Mouse (Mus musculus): ENCODE measurements around the gene Zfp622. TPM values are rescaled to one million over a fixed set of nuclear protein-coding genes. Genes with fewer than 3 reads are reported as not detected.

Zfp622 gene
- polyA plus RNA-seq, 1 experiment from 2014 or later = 28.2 TPM

DNA sequence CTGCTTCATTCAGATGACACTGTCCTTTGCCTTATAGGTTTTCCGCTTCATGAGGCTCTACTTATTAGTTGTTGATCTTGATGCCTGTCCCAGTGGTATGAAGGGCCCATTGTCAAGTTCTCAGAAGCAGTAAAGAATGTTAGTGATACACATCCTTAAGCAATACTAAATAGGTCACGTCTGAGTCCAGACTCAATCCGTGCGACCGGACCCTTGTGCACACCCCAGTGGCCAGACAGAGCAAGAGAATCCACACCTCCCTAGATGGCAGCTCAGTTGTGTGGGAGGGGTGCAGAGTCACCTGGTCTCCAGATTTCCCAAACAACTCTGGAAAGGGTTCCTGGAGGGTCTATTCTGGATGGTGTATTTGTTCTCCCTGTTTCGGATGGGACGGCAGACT, 37.7 kb upstream of the Zfp622 start:
- Histone ChIP-seq H3K9me3 (replicated peaks; ENCODE audit: control insufficient read depth, low read length, poor library complexity, severe bottlenecking) (no peaks in the 10 kb centered on the region), H3K27me3 (ENCODE audit: control insufficient read depth, insufficient read depth, low read depth, low read length) (no peaks in the 10 kb centered on the region), H3K4me1 (ENCODE audit: control insufficient read depth, insufficient read depth, low read length) (no peaks in the 10 kb centered on the region), H3K4me2 (ENCODE audit: low read length) (no peak overlapping the region), H3K36me3 (ENCODE audit: control insufficient read depth, insufficient read depth, low read length) (no peaks in the 10 kb centered on the region), H3K9ac (ENCODE audit: low read depth, low read length) (no peak overlapping the region), H3K4me3 (ENCODE audit: low read depth, low read length) (no peak overlapping the region), H3K27ac (ENCODE audit: low read length) (no peak overlapping the region)
- no peak for ATAC-seq
- WGBS = 91% methylated on average over 7 of the region's 7 CpGs

DNA sequence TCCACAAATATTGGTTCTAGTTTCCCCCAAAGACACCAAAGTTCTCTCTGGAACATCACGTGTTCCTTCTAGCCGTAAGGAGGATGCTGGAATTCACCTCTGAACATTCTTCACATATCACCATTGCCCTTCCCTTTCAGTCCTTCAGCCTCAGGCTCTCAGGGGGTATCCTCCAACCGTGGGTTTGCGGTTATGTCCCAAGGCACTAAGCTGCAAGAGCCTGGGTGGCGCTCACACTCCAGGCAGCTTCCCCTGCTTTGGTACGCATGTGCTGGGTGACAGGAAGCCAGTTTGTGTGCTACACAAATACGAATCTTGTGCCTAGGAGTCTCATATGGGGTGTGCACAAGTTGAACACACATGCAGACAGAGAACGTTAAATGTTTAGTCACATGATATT, 36.8 kb upstream of the Zfp622 start:
- Histone ChIP-seq H3K27me3 (ENCODE audit: control insufficient read depth, insufficient read depth, low read depth, low read length) (no peaks in the 10 kb centered on the region), H3K9me3 (replicated peaks; ENCODE audit: control insufficient read depth, low read length, poor library complexity, severe bottlenecking) (no peaks in the 10 kb centered on the region), H3K9ac (ENCODE audit: low read depth, low read length) (no peak overlapping the region), H3K4me3 (ENCODE audit: low read depth, low read length) (no peak overlapping the region), H3K27ac (ENCODE audit: low read length) (no peak overlapping the region), H3K4me2 (ENCODE audit: low read length) (no peak overlapping the region), H3K36me3 (ENCODE audit: control insufficient read depth, insufficient read depth, low read length) (no peaks in the 10 kb centered on the region), H3K4me1 (ENCODE audit: control insufficient read depth, insufficient read depth, low read length) (no peaks in the 10 kb centered on the region)
- whole genome bisulfite sequencing = 84% methylated on average over 8 of the region's 8 CpGs
- ATAC-seq = no peak

DNA sequence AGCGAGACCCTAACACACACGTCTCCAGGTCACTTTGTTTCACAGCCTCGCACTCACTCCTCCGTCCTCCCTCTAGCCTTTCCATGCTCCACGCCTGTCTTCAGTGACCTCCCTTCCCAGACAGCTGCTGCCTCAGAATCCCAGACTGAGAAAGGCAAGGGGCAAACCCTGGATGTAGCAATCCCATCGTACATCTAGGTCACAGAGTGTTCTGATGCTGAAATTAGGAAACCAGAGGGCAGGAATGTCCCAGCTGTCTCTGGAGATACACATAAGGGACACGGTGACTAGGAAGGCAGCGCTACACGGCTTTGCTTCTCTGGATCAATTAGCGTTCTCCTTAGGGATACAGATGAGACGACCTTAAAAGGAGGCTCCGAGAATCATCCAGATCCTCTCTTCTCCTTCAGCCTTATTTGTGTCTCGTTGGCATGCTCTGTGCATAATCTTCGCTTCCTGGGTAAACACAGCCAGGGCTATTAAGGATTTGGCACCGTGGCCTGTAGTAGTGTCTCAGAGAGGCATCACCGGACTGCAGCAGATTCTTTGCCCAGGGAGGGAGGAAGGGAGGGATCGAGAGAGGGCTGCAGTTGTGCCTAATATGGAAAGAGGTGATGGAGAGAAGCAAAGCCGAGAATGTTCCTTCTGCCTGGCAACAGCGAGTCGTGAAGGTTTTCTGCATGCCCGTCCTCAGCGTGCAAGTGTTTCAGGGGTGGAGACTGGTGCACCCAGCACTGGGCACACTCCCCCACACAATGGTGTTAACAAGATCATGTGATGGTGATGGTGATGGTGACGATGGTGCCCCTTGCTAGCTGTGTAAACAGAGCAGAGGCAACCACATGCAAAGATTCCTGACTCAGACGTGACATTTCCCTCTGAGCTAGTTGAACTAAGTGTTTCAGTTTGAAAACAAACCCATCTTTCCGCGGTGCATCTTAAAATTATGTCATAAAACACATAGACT, 35.6 kb upstream of the Zfp622 start:
- WGBS = 82% methylated on average over 26 of the region's 26 CpGs
- no peak overlapping the region for H3K9ac ChIP-seq (ENCODE audit: low read depth, low read length)
- ATAC-seq = no peak; the same call in 1 of the 2 replicates
- H3K4me2 ChIP-seq (ENCODE audit: low read length) = no peak overlapping the region
- H3K27me3 ChIP-seq (ENCODE audit: control insufficient read depth, insufficient read depth, low read depth, low read length) = no peaks in the 10 kb centered on the region
- H3K9me3 ChIP-seq (replicated peaks; ENCODE audit: control insufficient read depth, low read length, poor library complexity, severe bottlenecking) = no peaks in the 10 kb centered on the region
- no peaks in the 10 kb centered on the region for H3K36me3 ChIP-seq (ENCODE audit: control insufficient read depth, insufficient read depth, low read length)
- H3K27ac ChIP-seq (ENCODE audit: low read length) = no peak overlapping the region
- no peaks in the 10 kb centered on the region for H3K4me1 ChIP-seq (ENCODE audit: control insufficient read depth, insufficient read depth, low read length)
- no peak overlapping the region for H3K4me3 ChIP-seq (ENCODE audit: low read depth, low read length)

DNA sequence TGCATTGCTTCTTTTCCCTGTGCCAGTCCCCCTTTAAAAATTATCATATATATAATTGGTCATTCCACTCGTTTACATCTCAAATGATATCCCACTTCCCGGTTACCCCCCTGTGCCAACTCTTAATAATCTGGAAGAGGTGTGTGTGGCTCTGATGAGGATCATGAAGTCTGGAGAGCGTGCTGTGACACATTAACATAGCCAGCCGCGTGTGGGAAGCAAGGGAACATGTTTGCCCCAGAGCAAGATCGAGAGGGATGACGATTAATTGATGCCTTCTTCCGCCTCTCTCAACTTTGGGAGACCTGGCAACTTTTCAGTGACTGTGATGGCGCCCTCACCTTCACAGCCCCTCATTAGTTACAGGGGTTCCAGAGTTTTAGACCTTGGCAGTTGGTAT, 34.5 kb upstream of the Zfp622 start:
- Histone ChIP-seq H3K27ac (ENCODE audit: low read length) (no peak overlapping the region), H3K36me3 (ENCODE audit: control insufficient read depth, insufficient read depth, low read length) (no peaks in the 10 kb centered on the region), H3K9me3 (replicated peaks; ENCODE audit: control insufficient read depth, low read length, poor library complexity, severe bottlenecking) (no peaks in the 10 kb centered on the region), H3K4me1 (ENCODE audit: control insufficient read depth, insufficient read depth, low read length) (0 out of 2 replicates have a peak, but pooled peaks cover 2% of the 10 kb centered on the region), H3K9ac (ENCODE audit: low read depth, low read length) (no peak overlapping the region), H3K27me3 (ENCODE audit: control insufficient read depth, insufficient read depth, low read depth, low read length) (no peaks in the 10 kb centered on the region), H3K4me3 (ENCODE audit: low read depth, low read length) (no peak overlapping the region), H3K4me2 (ENCODE audit: low read length) (no peak overlapping the region)
- 83% methylated on average over 9 of the region's 9 CpGs for WGBS
- no peak for ATAC-seq

DNA sequence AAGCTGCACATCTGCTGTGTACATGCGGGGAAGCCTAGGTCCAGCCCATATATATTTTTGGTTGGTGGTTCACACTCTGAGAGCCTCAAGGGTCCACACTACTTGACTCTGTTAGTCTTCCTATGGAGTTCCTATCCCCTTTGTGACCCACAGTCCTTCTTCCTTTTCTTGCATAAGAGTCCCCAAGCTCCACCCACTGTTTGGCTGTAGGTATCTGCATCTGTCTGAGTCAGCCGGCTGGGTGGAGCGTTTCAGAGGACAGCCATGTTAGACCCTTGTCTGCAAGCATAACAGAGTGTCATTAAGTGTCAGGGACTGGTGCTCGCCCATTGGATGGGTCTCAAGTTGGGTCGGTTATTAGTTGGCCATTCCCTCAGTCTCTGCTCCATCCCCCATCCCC, 33.6 kb upstream of the Zfp622 start:
- Histone ChIP-seq H3K4me3 (ENCODE audit: low read depth, low read length) (no peak overlapping the region), H3K9ac (ENCODE audit: low read depth, low read length) (no peak overlapping the region), H3K4me1 (ENCODE audit: control insufficient read depth, insufficient read depth, low read length) (0 out of 2 replicates have a peak, but pooled peaks cover 2% of the 10 kb centered on the region), H3K9me3 (replicated peaks; ENCODE audit: control insufficient read depth, low read length, poor library complexity, severe bottlenecking) (no peaks in the 10 kb centered on the region), H3K4me2 (ENCODE audit: low read length) (no peak overlapping the region), H3K27me3 (ENCODE audit: control insufficient read depth, insufficient read depth, low read depth, low read length) (no peaks in the 10 kb centered on the region), H3K36me3 (ENCODE audit: control insufficient read depth, insufficient read depth, low read length) (no peaks in the 10 kb centered on the region), H3K27ac (ENCODE audit: low read length) (no peak overlapping the region)
- ATAC-seq = no peak
- 93% methylated on average over 5 of the region's 5 CpGs for WGBS

DNA sequence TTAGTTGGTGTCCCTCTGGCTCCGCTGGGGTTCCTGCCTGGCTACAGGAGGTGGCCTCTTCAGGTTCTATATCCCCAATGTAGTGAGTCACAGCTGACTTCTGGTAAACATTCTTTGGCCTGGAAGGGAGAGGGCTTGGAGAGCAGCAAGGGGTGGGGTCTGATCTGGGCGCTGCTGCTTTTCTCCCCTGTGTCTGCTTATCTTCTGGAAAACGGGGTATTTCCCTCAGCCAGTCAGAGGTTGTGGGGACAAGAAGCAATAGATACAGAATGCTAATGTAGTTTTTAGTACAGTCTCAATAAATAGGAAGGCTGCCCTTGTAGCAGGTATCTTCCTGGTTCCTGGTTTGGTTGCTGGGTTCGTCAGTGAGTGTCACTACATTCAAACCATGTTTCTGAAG, 33.1 kb upstream of the Zfp622 start:
- no peak overlapping the region for H3K4me2 ChIP-seq (ENCODE audit: low read length)
- H3K36me3 ChIP-seq (ENCODE audit: control insufficient read depth, insufficient read depth, low read length) = no peaks in the 10 kb centered on the region

DNA sequence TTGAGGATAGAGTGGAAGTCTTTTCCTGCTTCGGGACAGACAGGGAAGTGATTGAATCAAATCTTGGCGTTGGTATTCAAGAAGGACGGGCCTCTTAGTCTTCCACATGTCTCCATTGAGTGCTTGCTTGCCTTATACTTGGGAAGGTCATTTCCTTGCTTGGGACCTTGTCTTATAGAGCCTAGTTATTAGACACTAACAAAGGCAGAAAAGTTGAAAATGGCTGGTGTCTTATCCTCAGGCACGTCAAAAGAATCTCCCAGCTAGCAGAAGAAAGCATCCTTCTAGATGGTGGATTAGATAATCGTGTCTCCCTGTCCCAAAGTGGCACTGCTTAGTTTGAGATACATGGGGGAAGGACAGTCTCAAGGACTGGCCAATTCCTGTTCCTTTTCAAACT, 28.2 kb upstream of the Zfp622 start:
- Histone ChIP-seq H3K9ac (ENCODE audit: low read depth, low read length) (no peak overlapping the region), H3K4me1 (ENCODE audit: control insufficient read depth, insufficient read depth, low read length) (0 out of 2 replicates have a peak, but pooled peaks cover 2% of the 10 kb centered on the region), H3K4me2 (ENCODE audit: low read length) (no peak overlapping the region), H3K9me3 (replicated peaks; ENCODE audit: control insufficient read depth, low read length, poor library complexity, severe bottlenecking) (no peaks in the 10 kb centered on the region), H3K27ac (ENCODE audit: low read length) (no peak overlapping the region), H3K27me3 (ENCODE audit: control insufficient read depth, insufficient read depth, low read depth, low read length) (no peaks in the 10 kb centered on the region), H3K36me3 (ENCODE audit: control insufficient read depth, insufficient read depth, low read length) (no peaks in the 10 kb centered on the region), H3K4me3 (ENCODE audit: low read depth, low read length) (no peak overlapping the region)
- 67% methylated on average over 5 of the region's 5 CpGs for WGBS
- no peak for ATAC-seq

More for the DNA sequence above, 33.1 kb upstream of the Zfp622 start:
- H3K4me3 ChIP-seq (ENCODE audit: low read depth, low read length) = no peak overlapping the region
- no peak for ATAC-seq
- H3K27ac ChIP-seq (ENCODE audit: low read length) = no peak overlapping the region
- 0 out of 2 replicates have a peak, but pooled peaks cover 2% of the 10 kb centered on the region for H3K4me1 ChIP-seq (ENCODE audit: control insufficient read depth, insufficient read depth, low read length)
- H3K9me3 ChIP-seq (replicated peaks; ENCODE audit: control insufficient read depth, low read length, poor library complexity, severe bottlenecking) = no peaks in the 10 kb centered on the region
- 82% methylated on average over 4 of the region's 4 CpGs for WGBS
- H3K9ac ChIP-seq (ENCODE audit: low read depth, low read length) = no peak overlapping the region
- no peaks in the 10 kb centered on the region for H3K27me3 ChIP-seq (ENCODE audit: control insufficient read depth, insufficient read depth, low read depth, low read length)

DNA sequence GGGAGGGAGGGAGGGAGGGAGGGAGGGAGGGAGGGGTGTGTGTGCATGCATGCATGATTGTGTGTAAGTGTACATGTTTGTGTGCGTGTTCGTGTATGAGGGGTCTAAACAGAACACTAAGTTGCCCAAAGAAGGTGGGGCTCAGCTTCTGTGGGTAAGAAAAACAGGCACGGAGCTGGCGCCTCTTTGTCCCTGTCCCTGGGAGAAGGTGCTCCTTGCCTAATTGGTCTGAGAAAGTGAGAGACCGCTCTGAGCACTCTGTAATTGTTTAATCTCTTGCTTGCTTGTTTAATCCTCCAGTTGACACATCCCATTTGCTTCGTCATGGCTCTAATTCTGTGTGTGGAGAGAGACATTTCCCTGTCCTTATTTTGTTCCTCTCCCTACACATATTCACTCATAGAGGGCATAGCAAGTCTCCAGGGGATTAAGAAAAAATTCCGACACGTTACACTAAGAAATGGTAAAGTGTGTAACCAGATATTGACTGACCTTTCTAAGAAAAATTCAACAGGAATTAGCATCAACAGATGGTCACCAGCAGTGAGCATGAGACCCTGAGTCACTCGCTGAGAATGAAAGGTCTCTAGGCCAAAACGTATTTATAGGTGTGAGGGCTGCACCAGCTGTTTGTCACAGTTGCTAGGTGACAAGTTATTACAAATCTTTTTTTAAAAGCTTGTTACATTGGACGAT, 27.6 kb upstream of the Zfp622 start:
- WGBS = 35% methylated on average over 11 of the region's 11 CpGs
- ATAC-seq = no peak
- Histone ChIP-seq H3K4me2 (ENCODE audit: low read length) (no peak overlapping the region), H3K9ac (ENCODE audit: low read depth, low read length) (no peak overlapping the region), H3K27ac (ENCODE audit: low read length) (no peak overlapping the region), H3K9me3 (replicated peaks; ENCODE audit: control insufficient read depth, low read length, poor library complexity, severe bottlenecking) (no peaks in the 10 kb centered on the region), H3K36me3 (ENCODE audit: control insufficient read depth, insufficient read depth, low read length) (no peaks in the 10 kb centered on the region), H3K4me1 (ENCODE audit: control insufficient read depth, insufficient read depth, low read length) (0 out of 2 replicates have a peak, but pooled peaks cover 2% of the 10 kb centered on the region), H3K27me3 (ENCODE audit: control insufficient read depth, insufficient read depth, low read depth, low read length) (no peaks in the 10 kb centered on the region), H3K4me3 (ENCODE audit: low read depth, low read length) (no peak overlapping the region)

DNA sequence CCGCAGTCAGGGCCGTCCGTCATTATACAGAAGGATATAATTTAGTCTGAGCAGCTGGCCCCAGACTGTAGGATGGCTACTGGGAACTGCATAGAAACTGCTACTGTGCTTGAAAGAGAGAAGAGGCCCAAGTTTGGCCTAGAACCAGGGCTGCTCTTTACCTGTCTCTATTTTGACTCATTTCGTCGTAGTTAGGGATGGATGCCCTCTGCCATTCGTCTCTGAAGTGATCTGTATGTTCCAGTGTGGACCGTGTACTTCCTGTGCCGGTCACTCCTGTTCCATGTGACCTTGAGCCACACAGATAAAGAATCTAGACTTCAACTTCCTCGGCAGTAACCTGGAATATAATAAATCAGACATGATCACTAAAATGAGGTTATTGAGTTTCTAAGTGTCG, 26.5 kb upstream of the Zfp622 start:
- Histone ChIP-seq H3K27me3 (ENCODE audit: control insufficient read depth, insufficient read depth, low read depth, low read length) (no peaks in the 10 kb centered on the region), H3K27ac (ENCODE audit: low read length) (no peak overlapping the region), H3K4me1 (ENCODE audit: control insufficient read depth, insufficient read depth, low read length) (0 out of 2 replicates have a peak, but pooled peaks cover 2% of the 10 kb centered on the region), H3K9me3 (replicated peaks; ENCODE audit: control insufficient read depth, low read length, poor library complexity, severe bottlenecking) (no peaks in the 10 kb centered on the region), H3K4me3 (ENCODE audit: low read depth, low read length) (no peak overlapping the region), H3K9ac (ENCODE audit: low read depth, low read length) (no peak overlapping the region), H3K36me3 (ENCODE audit: control insufficient read depth, insufficient read depth, low read length) (no peaks in the 10 kb centered on the region), H3K4me2 (ENCODE audit: low read length) (no peak overlapping the region)
- ATAC-seq = no peak
- WGBS = 90% methylated on average over 10 of the region's 10 CpGs

Data from midbrain, embryonic 16.5 days (tissue).